Mouse (Mus musculus) embryonic facial prominence, embryonic 11.5 days (tissue): ENCODE results near the gene Rgl1. TPM values are rescaled to one million over a fixed set of nuclear protein-coding genes. Genes with fewer than 3 reads are reported as not detected.

Experiments
- ATAC-seq: fragments of 200-750 bp; cut with Nextera tagmentation; replicated peaks from 2 replicates; pipeline ENCODE4 v1.8.0; 2017; ENCODE audit warnings: low read depth; ENCODE audit not compliant: insufficient number of reproducible peaks, low FRiP score, low TSS enrichment
- DNase-seq: peaks from one replicate; pipeline ENCODE4 v3.0.0-alpha.2; 2015; ENCODE audit warnings: low spot score
- H3K27ac ChIP-seq: fragments of 300-500 bp; sonication (generic); replicated peaks from 2 replicates; pipeline ENCODE4 v1.5.1; 2014; ENCODE audit warnings: mild to moderate bottlenecking, low read depth, low read length, control low read depth
- H3K27me3 ChIP-seq: fragments of 300-500 bp; sonication (generic); 2 replicates; pipeline ENCODE4 v1.6.1; 2014; ENCODE audit warnings: mild to moderate bottlenecking, low read length, moderate library complexity, mixed read lengths; ENCODE audit not compliant: control insufficient read depth, insufficient read depth
- H3K36me3 ChIP-seq: fragments of 300-500 bp; sonication (generic); replicated peaks from 2 replicates; pipeline ENCODE4 v1.6.1; 2014; ENCODE audit warnings: low read depth, mild to moderate bottlenecking, low read length, moderate library complexity, mixed read lengths; ENCODE audit not compliant: control insufficient read depth, insufficient read depth
- H3K4me1 ChIP-seq: fragments of 300-500 bp; sonication (generic); 2 replicates; pipeline ENCODE4 v1.6.1; 2014; ENCODE audit warnings: low read length, mixed read lengths; ENCODE audit not compliant: control insufficient read depth, insufficient read depth
- H3K4me2 ChIP-seq: fragments of 300-500 bp; sonication (generic); 2 replicates; pipeline ENCODE4 v1.6.1; 2014; ENCODE audit warnings: low read depth, mild to moderate bottlenecking, control low read depth, low read length, moderate library complexity
- H3K4me3 ChIP-seq: fragments of 300-500 bp; sonication (generic); 2 replicates; pipeline ENCODE4 v1.5.1; 2014; ENCODE audit warnings: low read depth, low read length, control low read depth
- H3K9ac ChIP-seq: fragments of 300-500 bp; sonication (generic); replicated peaks from 2 replicates; pipeline ENCODE4 v1.6.1; 2014; ENCODE audit warnings: mild to moderate bottlenecking, control low read depth, low read length
- H3K9me3 ChIP-seq: fragments of 300-500 bp; sonication (generic); replicated peaks from 2 replicates; pipeline ENCODE4 v1.6.1; 2016; ENCODE audit warnings: mild to moderate bottlenecking, low read length, inconsistent platforms, mixed read lengths; ENCODE audit not compliant: control insufficient read depth
- WGBS: fragments of 180-500 bp; shearing (Covaris S2); extraction: QIAGEN DNeasy Blood & Tissue Kit; methylation state at CpG from one replicate; pipeline ENCODE4 v1.1.7; 2014; 5-methylcytosine and 5-hydroxymethylcytosine counted together
- polyA plus RNA-seq: library from polyadenylated mRNA; unstranded; fragments of >200 nt; fragmentation: Nextera tagmentation; extraction: Ambion mirVana; gene quantifications from 2 replicates; pipeline ENCODE4 v1.2.1, GENCODE M21; 2014

The Rgl1 gene
- polyA plus RNA-seq, 1 experiment from 2014 or later = 26.0 TPM

DNA sequence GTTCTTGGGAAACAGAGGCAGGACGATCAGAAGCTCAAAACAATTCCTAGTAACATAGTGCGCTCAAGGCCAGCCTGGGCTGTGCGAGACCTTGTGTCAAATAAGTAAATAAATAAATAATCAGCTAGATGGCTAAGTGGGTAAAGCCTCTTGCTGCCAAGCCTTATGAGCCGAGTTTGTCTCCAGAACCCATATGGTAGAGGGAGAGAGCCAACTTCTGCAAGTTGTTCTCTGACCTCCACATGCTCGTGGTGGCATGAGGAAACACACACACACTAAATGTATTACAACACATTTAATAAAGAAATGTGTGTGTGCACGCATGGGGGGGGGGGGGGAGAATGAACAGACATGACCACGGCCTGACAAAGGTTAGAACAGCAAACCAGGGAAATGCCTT, 126.8 kb downstream of the Rgl1 start:
- Histone ChIP-seq H3K27me3 (no peaks in the 10 kb centered on the region), H3K9ac (no peak overlapping the region), H3K9me3 (no peaks in the 10 kb centered on the region), H3K4me3 (no peak overlapping the region), H3K4me1 (no peaks in the 10 kb centered on the region), H3K4me2 (no peak overlapping the region), H3K36me3 (no peaks in the 10 kb centered on the region), H3K27ac (no peak overlapping the region)
- 86% methylated on average over 7 of the region's 7 CpGs for WGBS
- ATAC-seq (no peak), DNase-seq (no peak)

DNA sequence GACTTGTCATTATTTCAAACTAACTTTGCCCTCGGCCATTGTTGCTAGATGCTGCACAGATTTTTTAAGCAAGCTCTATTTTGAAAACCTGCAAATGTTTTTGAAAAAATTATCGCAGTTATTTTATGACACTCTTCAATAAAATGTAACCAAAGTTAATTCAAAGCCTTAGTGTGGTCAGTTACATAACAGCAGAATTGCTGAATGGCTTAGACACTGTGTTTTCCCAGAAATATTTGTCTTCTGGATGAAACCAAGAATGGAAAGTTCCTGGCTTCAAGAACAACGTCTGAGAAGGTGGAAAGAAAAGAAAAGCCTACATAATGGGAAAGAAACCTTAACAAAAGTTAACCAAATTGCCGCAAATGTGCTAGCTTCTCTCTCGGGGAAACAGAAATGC, 131.5 kb downstream of the Rgl1 start:
- Histone ChIP-seq H3K27me3 (no peaks in the 10 kb centered on the region), H3K9ac (no peak overlapping the region), H3K4me3 (no peak overlapping the region), H3K27ac (no peak overlapping the region), H3K4me2 (no peak overlapping the region), H3K4me1 (no peaks in the 10 kb centered on the region), H3K9me3 (no peaks in the 10 kb centered on the region; the same call in 1 of the 2 replicates), H3K36me3 (no peaks in the 10 kb centered on the region)
- WGBS = 77% methylated on average over 5 of the region's 5 CpGs
- ATAC-seq = no peak
- DNase-seq = no peak

GRCm38 (mm10) chr1:152629780-152630179, 136.4 kb downstream of the Rgl1 start:
- Histone ChIP-seq H3K36me3 (no peaks in the 10 kb centered on the region), H3K4me1 (no peaks in the 10 kb centered on the region; the same call in 1 of the 2 replicates), H3K4me2 (no peak overlapping the region), H3K4me3 (no peak overlapping the region), H3K9ac (no peak overlapping the region), H3K9me3 (no peaks in the 10 kb centered on the region; the same call in 1 of the 2 replicates), H3K27me3 (no peaks in the 10 kb centered on the region), H3K27ac (no peak overlapping the region)
- ATAC-seq (no peak), DNase-seq (no peak)
- WGBS = 25% methylated on average over 3 of the region's 3 CpGs

- Histone ChIP-seq H3K9ac (no peak overlapping the region; the same call in 1 of the 2 replicates), H3K4me2 (no peak overlapping the region; the same call in 1 of the 2 replicates), H3K27ac (no peak overlapping the region), H3K9me3 (no peaks in the 10 kb centered on the region), H3K4me3 (peak overlapping the region; percentile 58), H3K27me3 (no peaks in the 10 kb centered on the region), H3K36me3 (no peaks in the 10 kb centered on the region), H3K4me1 (no peaks in the 10 kb centered on the region; the same call in 1 of the 2 replicates)
- no peak for ATAC-seq
- no peak for DNase-seq
Observed at GRCm38 (mm10) chr1:152625651-152626050, 140.5 kb downstream of the Rgl1 start.

GRCm38 (mm10) chr1:152624644-152625454, 141.3 kb downstream of the Rgl1 start:
- no peaks in the 10 kb centered on the region; the same call in 1 of the 2 replicates for H3K4me1 ChIP-seq
- WGBS = 0% methylated on average over 53 of the region's 61 CpGs
- peak; percentile 81 for ATAC-seq

DNA sequence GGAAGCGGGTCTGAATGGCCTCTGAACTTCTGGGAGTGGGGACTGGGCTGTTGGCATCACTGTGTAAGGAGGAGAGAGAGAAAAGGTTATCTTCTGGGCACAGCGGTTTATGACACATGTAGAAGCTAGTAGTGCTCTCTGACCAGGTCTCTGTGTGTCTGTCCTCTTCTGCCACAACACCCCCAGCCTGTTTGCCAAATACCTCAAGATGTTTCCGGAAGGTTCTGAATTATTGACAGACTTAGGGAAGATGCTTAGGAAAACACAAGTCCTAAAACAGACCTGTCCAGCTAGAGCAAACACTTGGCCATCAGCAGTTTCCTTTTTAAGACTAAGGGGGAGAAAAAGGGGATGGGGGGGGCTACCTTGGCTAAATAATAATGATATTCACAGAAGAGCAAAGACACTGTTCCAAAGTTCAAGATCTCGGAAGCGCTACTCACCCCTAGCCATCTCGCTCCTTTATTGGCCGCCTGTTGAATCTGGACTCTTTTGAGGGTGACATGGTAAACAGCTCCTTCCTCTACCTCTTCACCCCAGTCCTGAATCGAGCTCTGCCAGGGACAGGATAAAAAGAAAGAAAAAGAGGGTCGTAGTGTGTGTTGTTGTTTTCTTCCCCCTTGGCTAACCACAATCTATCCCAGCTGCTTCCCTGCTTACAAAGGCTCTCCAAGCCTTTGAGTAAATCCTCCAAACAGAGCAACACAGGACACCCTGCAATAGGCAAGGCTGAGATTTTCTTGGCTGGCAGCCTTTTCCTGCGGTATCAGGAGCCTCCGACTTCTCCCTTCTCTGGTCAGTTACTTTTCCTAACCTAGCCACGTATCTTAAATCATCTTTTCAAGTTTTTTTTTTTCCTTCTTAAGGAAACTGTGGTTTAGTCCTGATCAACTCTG, 142.5 kb downstream of the Rgl1 start:
- no peaks in the 10 kb centered on the region for H3K27me3 ChIP-seq
- no peaks in the 10 kb centered on the region for H3K9me3 ChIP-seq
- H3K4me3 ChIP-seq = peak overlapping the region; percentile 58
- 30% methylated on average over 12 of the region's 12 CpGs for whole genome bisulfite sequencing
- DNase-seq (peak; percentile 45), ATAC-seq (no peak)
- peak overlapping the region; percentile 62 for H3K4me2 ChIP-seq
- peak overlapping the region; percentile 1; the same call in 1 of the 2 replicates for H3K9ac ChIP-seq
- no peaks in the 10 kb centered on the region; the same call in 1 of the 2 replicates for H3K4me1 ChIP-seq
- no peak overlapping the region for H3K27ac ChIP-seq
- H3K36me3 ChIP-seq = no peaks in the 10 kb centered on the region

More at GRCm38 (mm10) chr1:152624644-152625454, 141.3 kb downstream of the Rgl1 start:
- H3K27ac ChIP-seq = peak overlapping the region; percentile 29; the same call in 1 of the 2 replicates
- peak overlapping the region; percentile 79 for H3K9ac ChIP-seq
- DNase-seq = peak; percentile 87
- H3K9me3 ChIP-seq = no peaks in the 10 kb centered on the region
- peak overlapping the region; percentile 62 for H3K4me2 ChIP-seq
- no peaks in the 10 kb centered on the region for H3K27me3 ChIP-seq
- H3K4me3 ChIP-seq = peak overlapping the region; percentile 58
- no peaks in the 10 kb centered on the region for H3K36me3 ChIP-seq

DNA sequence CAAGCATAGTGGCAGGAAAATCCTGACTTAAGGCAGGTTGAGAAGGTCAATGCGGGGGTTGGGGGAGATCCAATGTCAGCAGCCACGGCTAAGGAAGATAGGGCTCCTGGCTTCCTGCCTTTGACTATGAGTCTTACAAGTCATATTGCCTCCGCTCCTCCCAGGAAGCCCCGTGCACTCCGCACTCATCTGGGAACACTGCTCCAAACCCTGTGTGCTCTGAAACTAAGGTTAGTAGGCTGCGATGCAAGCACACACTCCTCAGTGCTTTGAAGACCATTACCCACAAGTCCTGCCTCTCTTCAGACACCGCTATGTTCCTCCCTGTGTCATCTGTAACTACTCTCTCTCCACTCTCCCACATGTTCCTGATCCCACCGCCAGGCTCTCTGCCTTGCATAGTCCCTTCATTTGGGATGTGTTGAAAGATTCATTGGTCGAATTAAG, 143.4 kb downstream of the Rgl1 start:
- H3K27ac ChIP-seq = no peak overlapping the region
- H3K4me3 ChIP-seq = no peak overlapping the region
- DNase-seq (no peak), ATAC-seq (no peak)
- H3K9ac ChIP-seq = no peak overlapping the region
- H3K9me3 ChIP-seq = no peaks in the 10 kb centered on the region
- H3K27me3 ChIP-seq = no peaks in the 10 kb centered on the region
- H3K4me1 ChIP-seq = no peaks in the 10 kb centered on the region; the same call in 1 of the 2 replicates
- WGBS = 68% methylated on average over 9 of the region's 9 CpGs
- no peaks in the 10 kb centered on the region for H3K36me3 ChIP-seq
- H3K4me2 ChIP-seq = peak overlapping the region; percentile 62
